Mouse (Mus musculus) liver, embryonic 14.5 days (tissue): ENCODE data around the gene Peli2.

Experiments
- CTCF ChIP-seq: IDR thresholded peaks from 2 replicates; pipeline ENCODE4 v1.5.1; 2016; ENCODE audit warnings: antibody characterized with exemption, low read depth, control low read depth
- EP300 ChIP-seq: IDR thresholded peaks from 2 replicates; pipeline ENCODE4 v1.6.1; 2016; ENCODE audit warnings: antibody characterized with exemption, low read depth

DNA sequence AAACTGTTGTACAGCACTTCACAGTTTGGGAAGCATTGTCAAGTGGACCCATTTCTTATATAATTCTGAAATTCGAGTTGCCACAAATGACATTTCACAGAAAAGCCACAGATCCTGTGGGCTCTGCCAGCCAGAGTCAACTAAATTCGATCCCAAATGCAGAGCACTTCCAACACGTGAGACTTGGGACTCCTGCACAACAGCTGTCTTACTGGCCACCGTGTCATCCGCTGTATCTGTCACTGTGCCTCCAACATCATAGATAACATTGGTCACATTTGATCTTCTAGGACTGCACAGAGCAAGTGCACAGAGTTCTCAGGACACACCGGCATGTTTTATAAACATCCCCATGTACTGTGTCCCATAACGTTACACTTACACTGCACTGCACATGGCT lies 14.2 kb upstream of the Peli2 start:
- TF ChIP-seq CTCF (no peak), EP300 (no peak)
